Mouse (Mus musculus) neural tube, embryonic 10.5 days (tissue): ENCODE data around the gene Pawr.

Experiments
- DNase-seq: peaks from one replicate; pipeline ENCODE4 v3.0.0-alpha.2; 2017; ENCODE audit warnings: low spot score; ENCODE audit errors: extremely low spot score

Gene Pawr

DNA sequence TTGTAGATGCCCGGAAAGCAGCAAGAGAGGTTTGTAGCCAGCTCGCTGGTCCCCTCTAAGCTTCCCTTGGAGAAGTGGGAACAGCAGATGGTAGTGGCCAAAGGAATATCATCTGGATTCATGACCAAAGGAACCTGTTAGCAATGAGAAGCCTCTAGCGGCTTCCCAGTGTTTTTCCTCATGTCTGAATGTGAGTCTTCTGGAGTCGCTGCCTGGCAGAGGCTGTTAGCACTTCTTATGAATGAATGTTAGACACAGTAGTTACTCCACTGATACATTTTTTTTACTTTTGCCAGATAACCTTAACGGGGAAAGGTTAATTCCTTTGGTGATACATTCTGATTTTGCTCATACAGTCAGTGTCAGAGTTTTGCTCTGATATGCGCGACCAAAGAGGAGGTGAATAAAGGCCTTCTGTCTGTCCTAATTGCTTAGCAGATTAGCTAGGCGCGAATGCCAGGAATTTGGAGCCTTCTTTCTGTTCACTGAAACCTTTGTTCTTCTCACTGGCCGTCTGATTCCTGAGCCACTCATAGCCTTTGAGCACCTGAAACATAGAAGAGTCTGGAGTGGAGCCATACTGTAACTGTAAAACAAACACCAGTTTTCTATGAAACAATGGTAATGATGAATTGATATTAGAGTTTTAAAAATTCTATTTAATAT, 22.9 kb downstream of the Pawr start:
- no peak for DNase-seq

- no peak for DNase-seq
Measured at GRCm38 (mm10) chr10:108355392-108355775, 23.5 kb downstream of the Pawr start.

- DNase-seq = no peak
Measured at GRCm38 (mm10) chr10:108356601-108357187, 24.8 kb downstream of the Pawr start.

- DNase-seq = no peak
Measured at GRCm38 (mm10) chr10:108359974-108360373, 28.1 kb downstream of the Pawr start.

DNA sequence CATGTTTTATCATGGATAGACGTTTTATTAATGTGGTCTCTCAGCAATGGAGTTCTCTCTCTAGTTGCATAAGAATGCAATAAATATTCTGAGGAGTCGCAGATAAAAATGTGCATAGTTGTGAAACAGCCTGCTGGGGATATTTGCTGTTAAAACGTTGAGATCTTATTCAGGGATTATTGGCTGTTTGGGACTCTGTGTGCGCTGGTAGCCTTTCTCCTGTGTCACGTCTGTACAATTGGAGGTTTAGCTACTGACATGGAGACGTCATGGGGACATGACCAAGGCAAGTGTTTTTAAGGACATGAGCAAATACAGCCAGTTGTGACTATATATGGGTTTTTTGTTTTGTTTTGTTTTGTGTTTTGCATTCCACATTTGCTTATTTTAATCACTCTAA, 28.9 kb downstream of the Pawr start:
- no peak for DNase-seq

GRCm38 (mm10) chr10:108361419-108362155, 29.7 kb downstream of the Pawr start:
- DNase-seq = no peak

DNA sequence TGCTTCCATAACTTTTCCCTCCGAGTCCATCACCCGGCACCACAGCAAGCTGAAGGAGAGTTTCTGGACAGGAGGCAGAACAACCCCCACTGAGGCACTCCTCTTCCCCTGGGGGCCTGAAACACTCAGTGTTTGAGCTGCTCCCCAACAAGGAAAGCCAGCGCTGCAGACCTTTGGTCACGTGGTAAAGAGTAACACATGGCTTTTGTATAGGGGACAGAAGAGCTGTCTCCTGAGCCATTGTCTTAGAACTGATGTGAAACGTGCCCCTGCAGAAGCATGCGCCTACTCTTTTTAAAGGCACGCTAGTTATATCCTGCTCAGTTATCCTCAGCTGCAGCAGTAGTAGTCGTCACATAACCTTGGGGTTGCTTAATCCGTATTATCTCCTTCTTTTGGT, 32.0 kb downstream of the Pawr start:
- DNase-seq = no peak

DNA sequence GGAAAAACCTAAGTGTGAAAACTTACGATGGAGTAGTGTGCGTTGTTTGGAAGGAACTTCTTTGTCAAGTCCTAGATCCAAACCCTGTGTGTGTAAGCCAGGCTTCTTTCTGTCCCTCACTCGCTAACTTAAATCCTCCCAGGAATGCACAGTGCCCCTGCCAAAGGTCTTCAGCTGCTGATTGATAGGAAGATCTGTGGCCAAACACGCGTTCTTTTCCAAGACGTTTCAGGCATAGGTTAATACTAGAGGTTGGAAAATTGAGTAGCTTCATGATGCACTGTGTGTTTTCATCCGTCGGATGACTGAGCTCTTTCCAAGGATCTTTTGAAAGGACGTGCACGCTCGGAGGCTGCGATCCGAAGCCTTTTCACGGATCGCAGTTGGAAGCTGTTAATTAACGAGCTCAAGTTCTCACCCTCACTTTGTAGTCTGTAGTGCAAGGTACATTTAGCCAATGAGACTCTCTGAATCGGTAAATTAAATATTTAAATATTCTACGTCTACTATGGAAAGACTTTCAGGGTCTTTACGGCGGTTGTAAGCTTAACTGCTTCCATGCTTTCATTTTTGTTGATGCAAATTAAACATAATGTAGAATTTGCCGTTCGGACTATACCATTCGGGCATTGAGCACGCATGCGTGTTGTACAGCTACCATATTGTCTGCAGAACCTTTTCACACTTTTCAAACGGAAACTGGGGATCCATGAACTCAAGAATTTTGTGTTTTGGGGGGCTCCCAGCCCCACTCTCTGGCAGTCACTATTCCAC, 33.2 kb downstream of the Pawr start:
- DNase-seq = no peak

GRCm38 (mm10) chr10:108366251-108366650, 34.3 kb downstream of the Pawr start:
- DNase-seq = no peak

- DNase-seq = no peak
Measured at GRCm38 (mm10) chr10:108368358-108368757, 36.4 kb downstream of the Pawr start.

- no peak for DNase-seq
Measured at GRCm38 (mm10) chr10:108372258-108372657, 40.3 kb downstream of the Pawr start.

GRCm38 (mm10) chr10:108372858-108373257, 40.9 kb downstream of the Pawr start:
- DNase-seq = no peak

- no peak for DNase-seq
Measured at GRCm38 (mm10) chr10:108375796-108376195, 43.9 kb downstream of the Pawr start.

DNA sequence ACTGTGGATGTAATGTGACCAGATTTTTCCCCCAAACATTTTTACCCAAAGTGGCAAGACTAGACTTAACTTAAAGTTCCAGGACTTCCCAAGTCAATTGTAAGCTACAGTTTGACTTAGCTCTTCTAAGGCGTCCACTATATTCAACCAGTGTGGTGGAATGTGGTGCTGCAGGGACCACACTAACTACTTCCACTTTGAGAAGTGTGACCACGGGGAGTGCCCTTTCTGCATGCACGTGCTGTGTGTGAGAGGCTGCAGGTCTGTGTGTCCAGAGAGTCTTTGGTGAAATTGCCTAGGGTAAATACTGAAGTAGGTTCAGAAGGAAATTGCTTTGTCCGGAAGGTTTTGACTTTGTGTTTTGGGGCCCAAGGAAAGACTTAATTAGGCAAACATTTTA, 44.4 kb downstream of the Pawr start:
- DNase-seq = no peak

- no peak for DNase-seq
Measured at GRCm38 (mm10) chr10:108377369-108377768, 45.4 kb downstream of the Pawr start.

DNA sequence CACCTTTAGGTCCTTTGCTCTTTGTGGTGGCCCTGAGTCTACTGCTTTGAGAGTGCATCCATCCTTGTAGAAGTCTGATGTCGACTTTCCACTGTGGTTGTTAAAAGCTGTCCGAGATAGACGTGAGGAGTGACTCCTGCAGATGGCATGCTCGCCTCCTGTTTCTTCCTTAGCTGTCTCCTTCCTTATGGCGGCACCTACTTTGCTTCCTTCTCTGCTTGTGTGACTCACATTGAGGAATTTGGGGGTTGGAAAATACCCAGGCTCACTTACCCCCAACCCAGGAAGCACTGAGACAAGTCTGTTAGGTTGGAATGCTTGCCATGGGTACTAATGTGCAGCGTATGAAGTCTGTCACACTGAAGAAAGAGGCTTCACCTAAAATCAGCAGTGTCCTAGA, 46.1 kb downstream of the Pawr start:
- DNase-seq = no peak

DNA sequence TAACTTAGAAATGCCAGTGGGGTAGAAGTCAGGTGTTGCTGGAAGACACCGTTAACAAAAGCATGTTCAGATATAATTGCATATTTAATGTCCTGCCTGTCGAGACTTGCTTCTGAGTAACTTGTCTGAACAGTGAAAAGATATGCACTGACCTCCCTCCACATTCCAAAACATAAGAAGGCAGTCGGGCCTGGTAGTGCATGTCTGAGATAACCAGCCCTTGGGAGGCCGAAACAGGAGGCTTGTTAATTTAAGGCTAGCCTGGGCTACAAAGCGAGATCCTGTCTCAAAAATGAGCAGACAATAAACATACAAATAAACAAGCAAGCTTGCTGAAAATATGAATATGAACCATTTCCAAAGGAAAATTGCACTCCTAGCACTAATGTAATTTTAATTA, 46.6 kb downstream of the Pawr start:
- DNase-seq = no peak

DNA sequence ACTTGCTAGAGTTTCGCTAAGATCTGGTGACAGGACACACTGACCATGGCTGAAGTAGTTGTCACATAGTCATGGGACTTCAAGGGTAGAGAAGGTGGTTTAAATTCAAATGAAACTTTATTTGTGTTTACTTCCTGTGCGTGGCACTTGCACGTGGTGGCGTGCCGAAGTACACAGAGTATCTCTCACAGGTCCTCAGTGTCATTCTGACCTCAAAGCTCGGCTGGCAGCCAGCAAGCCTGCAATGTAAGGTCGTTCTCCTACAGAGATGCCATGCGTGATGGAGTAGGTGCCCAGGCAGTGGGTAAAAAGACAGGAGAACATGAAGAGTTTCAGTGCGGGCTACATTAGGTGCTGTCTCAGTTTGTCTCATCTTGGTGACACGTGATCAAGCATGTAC, 48.8 kb downstream of the Pawr start:
- no peak for DNase-seq

GRCm38 (mm10) chr10:108384153-108384769, 52.3 kb downstream of the Pawr start:
- DNase-seq = no peak

DNA sequence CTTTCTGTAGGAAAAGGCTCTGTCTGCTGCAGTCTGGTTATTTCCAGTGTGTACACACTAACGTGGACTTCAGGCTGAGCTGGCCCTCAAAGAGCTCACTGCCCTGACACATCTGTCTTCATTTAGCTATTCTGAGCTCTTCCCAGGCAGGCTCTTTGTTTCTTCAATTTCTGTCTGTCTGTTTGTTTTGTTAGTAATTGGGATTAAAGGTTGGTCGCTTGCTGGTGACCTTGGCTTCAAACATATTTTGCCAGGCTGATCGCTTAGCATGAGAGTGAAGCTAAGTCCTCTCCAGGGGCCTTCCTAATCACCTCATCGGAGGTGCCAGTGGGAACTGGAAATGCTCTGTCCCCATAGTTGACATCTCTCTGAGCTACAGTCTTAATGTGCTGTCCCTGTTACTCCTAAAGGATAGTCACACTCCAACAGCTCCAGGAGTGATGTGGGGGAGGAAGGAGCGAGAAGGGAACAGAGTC, 53.6 kb downstream of the Pawr start:
- DNase-seq = no peak

- no peak for DNase-seq
Measured at GRCm38 (mm10) chr10:108388410-108388915, 56.5 kb downstream of the Pawr start.
